Mouse (Mus musculus) limb, embryonic 13.5 days (tissue): ENCODE results near the gene Cdc20. TPM values are rescaled to one million over a fixed set of nuclear protein-coding genes. Genes with fewer than 3 reads are reported as not detected.
A peak's percentile ranks its signal among the peaks of the same experiment; 100 is the strongest.

ENCODE experiments used
- ATAC-seq: fragments of 200-750 bp; cut with Nextera tagmentation; 2 replicates; pipeline ENCODE4 v1.8.0; 2017; ENCODE audit warnings: low read depth, moderate number of reproducible peaks, moderate TSS enrichment; ENCODE audit not compliant: low FRiP score
- H3K27ac ChIP-seq: fragments of 300-500 bp; sonication (generic); 2 replicates; pipeline ENCODE4 v1.5.1; 2015; ENCODE audit warnings: inconsistent platforms, mild to moderate bottlenecking, moderate library complexity
- H3K27me3 ChIP-seq: fragments of 300-500 bp; sonication (generic); 2 replicates; pipeline ENCODE4 v1.6.1; 2015; ENCODE audit warnings: mild to moderate bottlenecking, inconsistent platforms
- H3K36me3 ChIP-seq: fragments of 300-500 bp; sonication (generic); 2 replicates; pipeline ENCODE4 v1.6.1; 2015; ENCODE audit warnings: inconsistent platforms, mild to moderate bottlenecking, moderate library complexity
- H3K4me1 ChIP-seq: fragments of 300-500 bp; sonication (generic); 2 replicates; pipeline ENCODE4 v1.6.1; 2015; ENCODE audit warnings: inconsistent platforms
- H3K4me2 ChIP-seq: fragments of 300-500 bp; sonication (generic); replicated peaks from 2 replicates; pipeline ENCODE4 v1.6.1; 2015; ENCODE audit warnings: inconsistent platforms, mild to moderate bottlenecking, moderate library complexity
- H3K4me3 ChIP-seq: fragments of 300-500 bp; sonication (generic); 2 replicates; pipeline ENCODE4 v1.5.1; 2015; ENCODE audit warnings: moderate library complexity, mild to moderate bottlenecking, inconsistent platforms
- H3K9ac ChIP-seq: fragments of 300-500 bp; sonication (generic); 2 replicates; pipeline ENCODE4 v1.6.1; 2015; ENCODE audit warnings: mild to moderate bottlenecking, inconsistent platforms
- H3K9me3 ChIP-seq: fragments of 300-500 bp; sonication (generic); 2 replicates; pipeline ENCODE4 v1.6.1; 2016; ENCODE audit warnings: inconsistent platforms
- WGBS: fragments of 180-500 bp; shearing (Covaris S2); methylation state at CpG from one replicate; pipeline ENCODE4 v1.1.7; 2015; 5-methylcytosine and 5-hydroxymethylcytosine counted together
- polyA plus RNA-seq: library from polyadenylated mRNA; unstranded; fragments of >200 nt; fragmentation: Nextera tagmentation; extraction: Ambion mirVana; gene quantifications from 2 replicates; pipeline ENCODE4 v1.2.1, GENCODE M21; 2015

The Cdc20 gene
- polyA plus RNA-seq, 1 experiment from 2014 or later, result 221 TPM

GRCm38 (mm10) chr4:118432332-118432731, 4.8 kb downstream of the Cdc20 start:
- no peak for ATAC-seq
- H3K4me1 ChIP-seq, result peaks cover 60% of the 10 kb centered on the region

GRCm38 (mm10) chr4:118429215-118429895, 7.8 kb downstream of the Cdc20 start:
- WGBS, result 45% methylated on average over 7 of the region's 7 CpGs
- no peaks in the 10 kb centered on the region for H3K9me3 ChIP-seq
- H3K4me2 ChIP-seq, result peak overlapping the region; percentile 89
- H3K36me3 ChIP-seq, result peaks cover 44% of the 10 kb centered on the region
- H3K4me1 ChIP-seq, result peaks cover 38% of the 10 kb centered on the region
- H3K9ac ChIP-seq, result peak overlapping the region; percentile 77; the same call in 1 of the 2 replicates
- peak overlapping the region; percentile 76 for H3K27ac ChIP-seq
- no peaks in the 10 kb centered on the region for H3K27me3 ChIP-seq
- H3K4me3 ChIP-seq, result peak overlapping the region; percentile 57
- 0 out of 2 replicates have a peak, but pooled peaks have one; percentile 0 for ATAC-seq

More at GRCm38 (mm10) chr4:118432332-118432731, 4.8 kb downstream of the Cdc20 start:
- Histone ChIP-seq H3K27me3 (no peaks in the 10 kb centered on the region), H3K27ac (no peak overlapping the region), H3K9ac (no peak overlapping the region), H3K4me2 (no peak overlapping the region), H3K4me3 (no peak overlapping the region), H3K9me3 (no peaks in the 10 kb centered on the region), H3K36me3 (peaks cover 53% of the 10 kb centered on the region)
- WGBS, result 64% methylated on average over 8 of the region's 8 CpGs

GRCm38 (mm10) chr4:118428531-118429214, 8.5 kb downstream of the Cdc20 start:
- 0 out of 2 replicates have a peak, but pooled peaks have one; percentile 4 for ATAC-seq
- Histone ChIP-seq H3K36me3 (peaks cover 37% of the 10 kb centered on the region), H3K27ac (peak overlapping the region; percentile 76), H3K9me3 (no peaks in the 10 kb centered on the region), H3K27me3 (no peaks in the 10 kb centered on the region), H3K9ac (peak overlapping the region; percentile 77), H3K4me3 (peak overlapping the region; percentile 57), H3K4me1 (peaks cover 31% of the 10 kb centered on the region), H3K4me2 (peak overlapping the region; percentile 89)
- 34% methylated on average over 15 of the region's 15 CpGs for WGBS

- Histone ChIP-seq H3K27ac (peak within 1 kb of the TSS; percentile 76), H3K4me1 (peaks cover 30% of the 10 kb centered on the region), H3K4me3 (peak within 1 kb of the TSS; percentile 57), H3K9me3 (no peaks in the 10 kb centered on the region), H3K36me3 (peaks cover 32% of the 10 kb centered on the region), H3K4me2 (peak within 1 kb of the TSS; percentile 89), H3K27me3 (no peaks in the 10 kb centered on the region), H3K9ac (peak within 1 kb of the TSS; percentile 77)
- peak; percentile 96 for ATAC-seq
- WGBS, result under 1% methylated on average over 30 of the region's 31 CpGs
Observed at GRCm38 (mm10) chr4:118427768-118428451, 9.2 kb downstream of the Cdc20 start, which contains the start of gene Elovl1. TSS of gene Elovl1 (plus strand) at chr4:118428093.

- peak; percentile 9; the same call in 1 of the 2 replicates for ATAC-seq
- WGBS, result 2% methylated on average over 5 of the region's 5 CpGs
- Histone ChIP-seq H3K36me3 (peaks cover 30% of the 10 kb centered on the region), H3K27me3 (no peaks in the 10 kb centered on the region), H3K9ac (peak overlapping the region; percentile 77), H3K9me3 (no peaks in the 10 kb centered on the region), H3K4me1 (peaks cover 30% of the 10 kb centered on the region), H3K4me2 (peak overlapping the region; percentile 89), H3K27ac (peak overlapping the region; percentile 76), H3K4me3 (peak overlapping the region; percentile 57)
Observed at GRCm38 (mm10) chr4:118427415-118427767, 9.8 kb downstream of the Cdc20 start.

GRCm38 (mm10) chr4:118425374-118425773, 11.8 kb downstream of the Cdc20 start:
- WGBS, result 100% methylated on average over 1 of the region's 1 CpGs
- Histone ChIP-seq H3K9ac (no peak overlapping the region), H3K9me3 (no peaks in the 10 kb centered on the region), H3K36me3 (peaks cover 24% of the 10 kb centered on the region), H3K4me1 (peaks cover 30% of the 10 kb centered on the region), H3K4me2 (no peak overlapping the region), H3K4me3 (no peak overlapping the region), H3K27ac (no peak overlapping the region), H3K27me3 (no peaks in the 10 kb centered on the region)
- no peak for ATAC-seq

GRCm38 (mm10) chr4:118424541-118425160, 12.5 kb downstream of the Cdc20 start:
- Histone ChIP-seq H3K9me3 (no peaks in the 10 kb centered on the region), H3K4me3 (no peak overlapping the region), H3K9ac (no peak overlapping the region), H3K4me1 (peaks cover 23% of the 10 kb centered on the region), H3K4me2 (no peak overlapping the region), H3K27me3 (no peaks in the 10 kb centered on the region), H3K36me3 (peaks cover 27% of the 10 kb centered on the region), H3K27ac (no peak overlapping the region)
- no peak for ATAC-seq
- 83% methylated on average over 4 of the region's 4 CpGs for WGBS

- H3K36me3 ChIP-seq, result peaks cover 53% of the 10 kb centered on the region
- 93% methylated on average over 3 of the region's 3 CpGs for WGBS
- H3K9me3 ChIP-seq, result no peaks in the 10 kb centered on the region
- H3K4me2 ChIP-seq, result no peak overlapping the region
- no peak overlapping the region for H3K27ac ChIP-seq
- no peak overlapping the region for H3K9ac ChIP-seq
- no peak for ATAC-seq
- no peak overlapping the region for H3K4me3 ChIP-seq
- H3K27me3 ChIP-seq, result no peaks in the 10 kb centered on the region
- H3K4me1 ChIP-seq, result no peaks in the 10 kb centered on the region
Observed at GRCm38 (mm10) chr4:118421384-118421783, 15.8 kb downstream of the Cdc20 start.

GRCm38 (mm10) chr4:118417112-118417797, 19.9 kb downstream of the Cdc20 start:
- Histone ChIP-seq H3K9me3 (no peaks in the 10 kb centered on the region), H3K4me3 (no peak overlapping the region), H3K27me3 (no peaks in the 10 kb centered on the region), H3K4me2 (no peak overlapping the region), H3K9ac (no peak overlapping the region), H3K36me3 (peaks cover 88% of the 10 kb centered on the region), H3K27ac (no peak overlapping the region), H3K4me1 (no peaks in the 10 kb centered on the region)
- ATAC-seq, result no peak
- WGBS, result 89% methylated on average over 13 of the region's 13 CpGs

- H3K36me3 ChIP-seq, result peaks cover 91% of the 10 kb centered on the region
- WGBS, result 85% methylated on average over 5 of the region's 5 CpGs
Observed at GRCm38 (mm10) chr4:118416329-118416728, 20.8 kb downstream of the Cdc20 start.

GRCm38 (mm10) chr4:118415779-118416178, 21.4 kb downstream of the Cdc20 start:
- no peak for ATAC-seq
- Histone ChIP-seq H3K27me3 (no peaks in the 10 kb centered on the region), H3K27ac (no peak overlapping the region), H3K4me1 (no peaks in the 10 kb centered on the region; the same call in 1 of the 2 replicates), H3K9me3 (no peaks in the 10 kb centered on the region), H3K9ac (no peak overlapping the region), H3K4me3 (no peak overlapping the region), H3K36me3 (peaks cover 90% of the 10 kb centered on the region), H3K4me2 (no peak overlapping the region)
- WGBS, result 94% methylated on average over 2 of the region's 2 CpGs

More at GRCm38 (mm10) chr4:118416329-118416728, 20.8 kb downstream of the Cdc20 start:
- H3K27ac ChIP-seq, result no peak overlapping the region
- no peaks in the 10 kb centered on the region for H3K27me3 ChIP-seq
- H3K9ac ChIP-seq, result no peak overlapping the region
- ATAC-seq, result no peak
- no peak overlapping the region for H3K4me2 ChIP-seq
- H3K9me3 ChIP-seq, result no peaks in the 10 kb centered on the region
- H3K4me3 ChIP-seq, result no peak overlapping the region
- no peaks in the 10 kb centered on the region for H3K4me1 ChIP-seq
